Mouse (Mus musculus) spleen, adult 2 months (tissue): ENCODE results near the gene Pusl1. TPM values are rescaled to one million over a fixed set of nuclear protein-coding genes. Genes with fewer than 3 reads are reported as not detected.

Experiments
- DNase-seq, 2 experiments: peaks; one replicate each; pipeline versions ENCODE4 v3.0.0 to v3.0.0-alpha.2; 2012 to 2021; ENCODE audit warnings: low spot score in 2 of 2, low read depth in 1 of 2
- H3K27ac ChIP-seq: fragments of 200-500 bp; 2 replicates; pipeline ENCODE4 v1.5.1; 2012; ENCODE audit warnings: low read length, inconsistent platforms; ENCODE audit not compliant: insufficient read depth
- H3K27me3 ChIP-seq: fragments of 200-500 bp; 2 replicates; pipeline ENCODE4 v1.6.1; 2012; ENCODE audit warnings: mild to moderate bottlenecking, moderate library complexity, low read length, inconsistent platforms; ENCODE audit not compliant: control insufficient read depth, insufficient read depth
- H3K36me3 ChIP-seq: fragments of 200-500 bp; 2 replicates; pipeline ENCODE4 v1.6.1; 2012; ENCODE audit warnings: mild to moderate bottlenecking, low read length, inconsistent platforms; ENCODE audit not compliant: control insufficient read depth, insufficient read depth
- H3K4me1 ChIP-seq: fragments of 200-500 bp; 2 replicates; pipeline ENCODE4 v1.6.1; 2011; ENCODE audit warnings: inconsistent platforms; ENCODE audit not compliant: control insufficient read depth, insufficient read depth, insufficient read length
- H3K4me3 ChIP-seq: fragments of 200-500 bp; 2 replicates; pipeline ENCODE4 v1.5.1; 2011; ENCODE audit warnings: mild to moderate bottlenecking, inconsistent platforms; ENCODE audit not compliant: insufficient read depth, insufficient read length; ENCODE audit errors: extremely low read depth
- CTCF ChIP-seq: fragments of 200-500 bp; IDR thresholded peaks from 2 replicates; pipeline ENCODE4 v1.5.1; 2011; ENCODE audit warnings: mild to moderate bottlenecking, inconsistent platforms; ENCODE audit not compliant: insufficient read depth, insufficient read length, insufficient replicate concordance; ENCODE audit errors: extremely low read depth
- POLR2A ChIP-seq: fragments of 200-500 bp; IDR thresholded peaks from 2 replicates; pipeline ENCODE4 v1.6.1; 2011; ENCODE audit warnings: low read depth, low read length, inconsistent platforms
- WGBS: fragments of 180-500 bp; shearing (Covaris S2); methylation state at CpG from one replicate; pipeline ENCODE4 v1.1.7; 2018; 5-methylcytosine and 5-hydroxymethylcytosine counted together
- polyA plus RNA-seq: library from polyadenylated mRNA; depleted of rRNA; stranded (reverse); fragments of >200 nt; gene quantifications from 2 replicates; pipeline ENCODE4 v1.2.3, GENCODE M21; 2012

Gene Pusl1
- polyA plus RNA-seq, 1 experiment = 48.8 TPM

- TF ChIP-seq CTCF = peak; percentile 40; the same call in 1 of the 2 replicates
- TF ChIP-seq POLR2A = peak; percentile 49; the same call in 1 of the 2 replicates
- Histone ChIP-seq H3K27me3 (no peaks in the 10 kb centered on the region), H3K27ac (peak within 1 kb of the TSS; percentile 61), H3K4me3 (peak within 1 kb of the TSS; percentile 75), H3K4me1 (peaks cover 16% of the 10 kb centered on the region; the same call in 1 of the 2 replicates), H3K36me3 (no peaks in the 10 kb centered on the region)
- DNase-seq = peak; percentile 71 to 92
- WGBS = 3% methylated on average over 64 of the region's 65 CpGs
Measured at GRCm38 (mm10) chr4:155846871-155847578, 44.6 kb downstream of the Pusl1 start, which contains the start of gene Dvl1. Dvl1 (plus strand) TSS chr4:155847402.

- DNase-seq = no peak
- peaks cover 21% of the 10 kb centered on the region; the same call in 1 of the 2 replicates for H3K4me1 ChIP-seq
- no peak overlapping the region for H3K27ac ChIP-seq
- H3K27me3 ChIP-seq = no peaks in the 10 kb centered on the region
- H3K4me3 ChIP-seq = no peak overlapping the region
- WGBS = 92% methylated on average over 5 of the region's 5 CpGs
- H3K36me3 ChIP-seq = no peaks in the 10 kb centered on the region
- TF ChIP-seq POLR2A (no peak), CTCF (no peak)
Measured at GRCm38 (mm10) chr4:155843231-155843630, 48.4 kb downstream of the Pusl1 start.

- no peaks in the 10 kb centered on the region for H3K36me3 ChIP-seq
- TF ChIP-seq CTCF = no peak
- TF ChIP-seq POLR2A = no peak
- peak overlapping the region; percentile 53; the same call in 1 of the 2 replicates for H3K4me3 ChIP-seq
- peaks cover 16% of the 10 kb centered on the region; the same call in 1 of the 2 replicates for H3K4me1 ChIP-seq
- H3K27me3 ChIP-seq = no peaks in the 10 kb centered on the region
- DNase-seq = no peak
- 56% methylated on average over 38 of the region's 38 CpGs for WGBS
- H3K27ac ChIP-seq = no peak overlapping the region
Measured at GRCm38 (mm10) chr4:155841651-155842270, 49.8 kb downstream of the Pusl1 start.

- DNase-seq = peak; percentile 61 to 69
- Histone ChIP-seq H3K36me3 (no peaks in the 10 kb centered on the region), H3K27me3 (no peaks in the 10 kb centered on the region), H3K4me3 (peak overlapping the region; percentile 53), H3K4me1 (peaks cover 13% of the 10 kb centered on the region; the same call in 1 of the 2 replicates), H3K27ac (peak overlapping the region; percentile 48)
- TF ChIP-seq CTCF (peak; percentile 5; the same call in 1 of the 2 replicates), POLR2A (no peak)
- WGBS = 2% methylated on average over 32 of the region's 32 CpGs
Measured at GRCm38 (mm10) chr4:155841003-155841454, 50.6 kb downstream of the Pusl1 start.

GRCm38 (mm10) chr4:155840076-155841002, 51.2 kb downstream of the Pusl1 start:
- WGBS = 24% methylated on average over 8 of the region's 8 CpGs
- TF ChIP-seq CTCF (no peak), POLR2A (no peak)
- no peaks in the 10 kb centered on the region for H3K27me3 ChIP-seq
- DNase-seq = no peak
- H3K4me1 ChIP-seq = peaks cover 13% of the 10 kb centered on the region; the same call in 1 of the 2 replicates
- peak overlapping the region; percentile 53 for H3K4me3 ChIP-seq
- no peaks in the 10 kb centered on the region for H3K36me3 ChIP-seq
- H3K27ac ChIP-seq = peak overlapping the region; percentile 71

GRCm38 (mm10) chr4:155839483-155839910, 52.1 kb downstream of the Pusl1 start, which contains the start of gene Mxra8:
Mxra8 (plus strand) TSS chr4:155839680.
- peak within 1 kb of the TSS; percentile 71 for H3K27ac ChIP-seq
- peaks cover 13% of the 10 kb centered on the region; the same call in 1 of the 2 replicates for H3K4me1 ChIP-seq
- DNase-seq = no peak
- H3K4me3 ChIP-seq = peak within 1 kb of the TSS; percentile 53; the same call in 1 of the 2 replicates
- 73% methylated on average over 16 of the region's 16 CpGs for WGBS
- H3K36me3 ChIP-seq = no peaks in the 10 kb centered on the region
- TF ChIP-seq POLR2A (no peak), CTCF (no peak)
- no peaks in the 10 kb centered on the region for H3K27me3 ChIP-seq
